Mouse (Mus musculus) cerebellum, postnatal 25 days (tissue): ENCODE data around the gene Lrrc29.

ENCODE experiments used
- DNase-seq, 2 experiments: peaks; one replicate each; pipeline ENCODE4 v3.0.0; 2021; ENCODE audit warnings: mixed read lengths in 2 of 2

Lrrc29 gene

DNA sequence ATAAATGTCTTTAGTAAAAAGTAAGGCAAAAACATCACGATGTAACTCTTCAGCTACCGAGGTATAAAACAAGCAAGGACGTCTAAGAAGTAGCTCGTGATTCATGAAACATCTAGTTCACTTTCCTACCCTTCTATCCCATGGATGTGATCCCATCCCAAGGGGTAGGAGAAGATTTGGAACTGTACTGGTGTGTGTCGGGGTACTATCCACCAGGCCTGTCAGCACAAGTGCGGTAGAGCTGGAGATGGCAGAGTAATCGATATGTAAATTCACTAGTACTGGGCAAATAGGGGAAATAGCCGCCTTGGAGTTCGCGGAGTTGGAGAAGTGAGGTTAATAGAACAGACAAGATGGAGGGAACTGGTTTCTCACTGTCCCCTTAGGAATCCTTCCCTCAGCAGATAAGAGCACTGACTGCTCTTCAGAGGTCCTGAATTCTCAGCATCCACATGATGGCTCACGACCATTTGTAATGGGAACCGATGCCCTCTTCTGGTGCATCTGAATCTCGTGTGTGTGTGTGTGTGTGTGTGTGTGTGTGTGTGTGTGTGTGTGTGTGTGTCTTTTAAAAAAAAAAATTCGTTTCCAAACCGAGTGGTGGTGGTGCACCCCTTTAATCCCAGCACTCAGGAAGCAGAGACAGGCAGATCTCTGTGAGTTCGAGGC lies 62.7 kb downstream of the Lrrc29 start:
- peak in 1 of 2 experiments; percentile 11 for DNase-seq
